Mouse (Mus musculus) lung, postnatal 10 days (tissue): ENCODE results near the gene Taf11.

ENCODE experiments used
- DNase-seq: peaks from one replicate; pipeline ENCODE4 v3.0.0; 2021

Taf11 gene

GRCm38 (mm10) chr17:27916366-27916765 lies 6.7 kb upstream of the Taf11 start:
- DNase-seq, result peak; percentile 64

GRCm38 (mm10) chr17:27914742-27915141 lies 5.1 kb upstream of the Taf11 start:
- no peak for DNase-seq

GRCm38 (mm10) chr17:27911371-27911770 lies 1.7 kb upstream of the Taf11 start:
- no peak for DNase-seq

- DNase-seq, result peak; percentile 89
Measured at GRCm38 (mm10) chr17:27908888-27909621, 589 bp downstream of the Taf11 start, which contains the start of gene Anks1. TSS of gene Anks1 (plus strand) at chr17:27909306.

GRCm38 (mm10) chr17:27908206-27908887 lies 1.3 kb downstream of the Taf11 start:
- DNase-seq, result peak; percentile 21

GRCm38 (mm10) chr17:27907512-27908205 lies 2.0 kb downstream of the Taf11 start:
- peak; percentile 96 for DNase-seq

- peak; percentile 55 for DNase-seq
Measured at GRCm38 (mm10) chr17:27886499-27887210, 23.0 kb downstream of the Taf11 start.

- no peak for DNase-seq
Measured at GRCm38 (mm10) chr17:27883994-27884393, 25.6 kb downstream of the Taf11 start.

- DNase-seq, result peak; percentile 21
Measured at GRCm38 (mm10) chr17:27883129-27883528, 26.5 kb downstream of the Taf11 start.

GRCm38 (mm10) chr17:27881518-27881917 lies 28.1 kb downstream of the Taf11 start:
- DNase-seq, result peak; percentile 54

- no peak for DNase-seq
Measured at GRCm38 (mm10) chr17:27874510-27874909, 35.1 kb downstream of the Taf11 start.

GRCm38 (mm10) chr17:27873583-27873982 lies 36.1 kb downstream of the Taf11 start:
- no peak for DNase-seq

GRCm38 (mm10) chr17:27871851-27872250 lies 37.8 kb downstream of the Taf11 start:
- DNase-seq, result no peak

GRCm38 (mm10) chr17:27866737-27867136 lies 42.9 kb downstream of the Taf11 start:
- DNase-seq, result no peak

GRCm38 (mm10) chr17:27865461-27865860 lies 44.2 kb downstream of the Taf11 start:
- DNase-seq, result no peak

GRCm38 (mm10) chr17:27859131-27859530 lies 50.5 kb downstream of the Taf11 start:
- no peak for DNase-seq

- DNase-seq, result no peak
Measured at GRCm38 (mm10) chr17:27857649-27858475, 51.8 kb downstream of the Taf11 start.

- DNase-seq, result peak; percentile 66
Measured at GRCm38 (mm10) chr17:27856798-27857648, 52.6 kb downstream of the Taf11 start.

GRCm38 (mm10) chr17:27856265-27856797 lies 53.3 kb downstream of the Taf11 start, which contains the start of gene Uhrf1bp1:
TSS of gene Uhrf1bp1 (plus strand) at chr17:27856441.
- peak; percentile 87 for DNase-seq
